Mouse (Mus musculus): Measurements from ENCODE around the gene Pon3. TPM values are rescaled to one million over a fixed set of nuclear protein-coding genes. Genes with fewer than 3 reads are reported as not detected.
"Not testable (repeated sequence)": the region's sequence is repeated elsewhere in the genome, so short reads cannot be mapped to it uniquely, and the experiment has no call there.

The Pon3 gene
- polyA plus RNA-seq, 1 experiment = 4.2 TPM

GRCm38 (mm10) chr6:5237510-5237909 lies 18.6 kb downstream of the Pon3 start:
- H3K27ac ChIP-seq (ENCODE audit: control insufficient read depth, insufficient read depth, low read depth, low read length, poor library complexity) = no peak overlapping the region
- TF ChIP-seq CTCF (IDR thresholded peaks at IDR 0.05; ENCODE audit: control insufficient read depth, insufficient read depth, low read length) (no peak), POLR2A (IDR thresholded peaks at IDR 0.05; ENCODE audit: borderline replicate concordance, control insufficient read depth, low read depth, low read length) (no peak)
- H3K4me1 ChIP-seq (ENCODE audit: control insufficient read depth, insufficient read depth, low read length) = peaks cover 1% of the 10 kb centered on the region; the same call in 1 of the 2 replicates
- no peak overlapping the region for H3K4me3 ChIP-seq (replicated peaks; ENCODE audit: control insufficient read depth, low read depth, low read length)
- WGBS = 83% methylated on average over 4 of the region's 4 CpGs

- TF ChIP-seq POLR2A (IDR thresholded peaks at IDR 0.05; ENCODE audit: borderline replicate concordance, control insufficient read depth, low read depth, low read length) = no peak
- no peak for TF ChIP-seq CTCF (IDR thresholded peaks at IDR 0.05; ENCODE audit: control insufficient read depth, insufficient read depth, low read length)
- peaks cover 1% of the 10 kb centered on the region; the same call in 1 of the 2 replicates for H3K4me1 ChIP-seq (ENCODE audit: control insufficient read depth, insufficient read depth, low read length)
- no peak overlapping the region for H3K4me3 ChIP-seq (replicated peaks; ENCODE audit: control insufficient read depth, low read depth, low read length)
- 84% methylated on average over 8 of the region's 8 CpGs for WGBS
- no peak overlapping the region for H3K27ac ChIP-seq (ENCODE audit: control insufficient read depth, insufficient read depth, low read depth, low read length, poor library complexity)
Measured at GRCm38 (mm10) chr6:5236843-5237371, 19.2 kb downstream of the Pon3 start.

DNA sequence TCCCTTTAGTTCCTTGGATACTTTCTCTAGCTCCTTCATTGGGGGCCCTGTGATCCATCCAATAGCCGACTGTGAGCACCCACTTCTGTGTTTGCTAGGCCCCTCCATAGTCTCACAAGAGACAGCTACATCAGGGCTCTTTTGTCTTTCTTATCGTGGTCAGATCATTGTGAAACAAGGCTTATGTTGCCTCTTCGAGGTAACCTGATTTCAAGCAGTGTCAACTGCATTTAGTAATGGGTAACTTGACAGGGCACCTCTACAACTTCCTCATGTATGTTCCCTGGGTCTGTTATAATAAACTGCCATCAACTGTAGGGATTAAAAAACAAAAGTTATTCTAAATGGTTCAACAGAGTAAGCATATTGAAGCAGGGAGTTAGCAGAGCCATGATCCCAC lies 21.5 kb downstream of the Pon3 start:
- H3K4me3 ChIP-seq (replicated peaks; ENCODE audit: control insufficient read depth, low read depth, low read length) = no peak overlapping the region
- 37% methylated on average over 3 of the region's 3 CpGs for WGBS
- peaks cover 1% of the 10 kb centered on the region; the same call in 1 of the 2 replicates for H3K4me1 ChIP-seq (ENCODE audit: control insufficient read depth, insufficient read depth, low read length)
- TF ChIP-seq CTCF (IDR thresholded peaks at IDR 0.05; ENCODE audit: control insufficient read depth, insufficient read depth, low read length) (no peak), POLR2A (IDR thresholded peaks at IDR 0.05; ENCODE audit: borderline replicate concordance, control insufficient read depth, low read depth, low read length) (no peak)
- no peak overlapping the region for H3K27ac ChIP-seq (ENCODE audit: control insufficient read depth, insufficient read depth, low read depth, low read length, poor library complexity)

GRCm38 (mm10) chr6:5233812-5234211 lies 22.3 kb downstream of the Pon3 start:
- 55% methylated on average over 1 of the region's 1 CpGs for WGBS
- TF ChIP-seq CTCF (IDR thresholded peaks at IDR 0.05; ENCODE audit: control insufficient read depth, insufficient read depth, low read length) (no peak), POLR2A (IDR thresholded peaks at IDR 0.05; ENCODE audit: borderline replicate concordance, control insufficient read depth, low read depth, low read length) (no peak)
- peaks cover 1% of the 10 kb centered on the region; the same call in 1 of the 2 replicates for H3K4me1 ChIP-seq (ENCODE audit: control insufficient read depth, insufficient read depth, low read length)
- H3K27ac ChIP-seq (ENCODE audit: control insufficient read depth, insufficient read depth, low read depth, low read length, poor library complexity) = no peak overlapping the region
- no peak overlapping the region for H3K4me3 ChIP-seq (replicated peaks; ENCODE audit: control insufficient read depth, low read depth, low read length)

- TF ChIP-seq POLR2A (IDR thresholded peaks at IDR 0.05; ENCODE audit: borderline replicate concordance, control insufficient read depth, low read depth, low read length) (no peak), CTCF (IDR thresholded peaks at IDR 0.05; ENCODE audit: control insufficient read depth, insufficient read depth, low read length) (no peak)
- WGBS = 84% methylated on average over 4 of the region's 4 CpGs
- no peak overlapping the region for H3K27ac ChIP-seq (ENCODE audit: control insufficient read depth, insufficient read depth, low read depth, low read length, poor library complexity)
- H3K4me1 ChIP-seq (ENCODE audit: control insufficient read depth, insufficient read depth, low read length) = peaks cover 1% of the 10 kb centered on the region; the same call in 1 of the 2 replicates
- H3K4me3 ChIP-seq (replicated peaks; ENCODE audit: control insufficient read depth, low read depth, low read length) = no peak overlapping the region
Measured at GRCm38 (mm10) chr6:5232022-5232421, 24.1 kb downstream of the Pon3 start.

GRCm38 (mm10) chr6:5230261-5230660 lies 25.8 kb downstream of the Pon3 start:
- WGBS = 80% methylated on average over 5 of the region's 5 CpGs
- peaks cover 1% of the 10 kb centered on the region; the same call in 1 of the 2 replicates for H3K4me1 ChIP-seq (ENCODE audit: control insufficient read depth, insufficient read depth, low read length)
- no peak overlapping the region for H3K4me3 ChIP-seq (replicated peaks; ENCODE audit: control insufficient read depth, low read depth, low read length)
- no peak for TF ChIP-seq POLR2A (IDR thresholded peaks at IDR 0.05; ENCODE audit: borderline replicate concordance, control insufficient read depth, low read depth, low read length)
- TF ChIP-seq CTCF (IDR thresholded peaks at IDR 0.05; ENCODE audit: control insufficient read depth, insufficient read depth, low read length) = no peak
- H3K27ac ChIP-seq (ENCODE audit: control insufficient read depth, insufficient read depth, low read depth, low read length, poor library complexity) = no peak overlapping the region

- WGBS = 80% methylated on average over 2 of the region's 2 CpGs
- H3K4me1 ChIP-seq (ENCODE audit: control insufficient read depth, insufficient read depth, low read length); H3K4me3 ChIP-seq (replicated peaks; ENCODE audit: control insufficient read depth, low read depth, low read length); H3K27ac ChIP-seq (ENCODE audit: control insufficient read depth, insufficient read depth, low read depth, low read length, poor library complexity): not testable (repeated sequence)
Measured at GRCm38 (mm10) chr6:5223551-5223950, 32.5 kb downstream of the Pon3 start.

GRCm38 (mm10) chr6:5222080-5222479 lies 34.0 kb downstream of the Pon3 start:
- WGBS = 87% methylated on average over 3 of the region's 3 CpGs
- H3K4me3 ChIP-seq (replicated peaks; ENCODE audit: control insufficient read depth, low read depth, low read length) = no peak overlapping the region
- H3K4me1 ChIP-seq (ENCODE audit: control insufficient read depth, insufficient read depth, low read length) = no peaks in the 10 kb centered on the region
- H3K27ac ChIP-seq (ENCODE audit: control insufficient read depth, insufficient read depth, low read depth, low read length, poor library complexity) = no peak overlapping the region
- TF ChIP-seq CTCF (IDR thresholded peaks at IDR 0.05; ENCODE audit: control insufficient read depth, insufficient read depth, low read length) = no peak
- no peak for TF ChIP-seq POLR2A (IDR thresholded peaks at IDR 0.05; ENCODE audit: borderline replicate concordance, control insufficient read depth, low read depth, low read length)

GRCm38 (mm10) chr6:5218190-5218589 lies 37.9 kb downstream of the Pon3 start:
- TF ChIP-seq CTCF (IDR thresholded peaks at IDR 0.05; ENCODE audit: control insufficient read depth, insufficient read depth, low read length) (no peak), POLR2A (IDR thresholded peaks at IDR 0.05; ENCODE audit: borderline replicate concordance, control insufficient read depth, low read depth, low read length) (no peak)
- WGBS = 90% methylated on average over 4 of the region's 4 CpGs
- Histone ChIP-seq H3K4me3 (replicated peaks; ENCODE audit: control insufficient read depth, low read depth, low read length) (no peak overlapping the region), H3K27ac (ENCODE audit: control insufficient read depth, insufficient read depth, low read depth, low read length, poor library complexity) (no peak overlapping the region), H3K4me1 (ENCODE audit: control insufficient read depth, insufficient read depth, low read length) (no peaks in the 10 kb centered on the region)

Measured in bone marrow, adult 2 months (tissue).